Mouse (Mus musculus): ENCODE data around the gene Vmn1r229. TPM values are rescaled to one million over a fixed set of nuclear protein-coding genes. Genes with fewer than 3 reads are reported as not detected.

Vmn1r229 gene
- polyA plus RNA-seq (2014; fragmentation: Illumina TruSeq; extraction: RNeasy Lipid Tissue Mini Kit (QIAGEN cat#74804)), result not detected

DNA sequence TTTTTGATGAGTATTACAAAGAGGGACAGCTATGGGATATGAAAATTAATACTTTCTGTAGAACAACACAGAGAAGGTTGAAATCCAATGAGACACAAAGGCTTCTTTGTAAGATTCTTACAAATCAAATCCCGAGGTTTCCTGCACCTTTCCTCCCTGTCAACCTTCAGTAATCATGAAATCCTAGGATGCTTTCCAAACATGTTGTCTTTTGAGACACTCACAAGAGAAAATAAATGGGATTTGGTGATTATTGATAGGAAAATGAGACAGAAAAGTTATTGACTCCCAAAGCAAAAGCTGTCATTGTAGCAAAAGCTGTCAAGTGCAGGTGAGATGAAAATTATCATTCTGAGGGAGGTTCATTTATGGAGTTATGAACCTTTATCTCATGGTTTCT is at the start of gene Vmn1r229:
Vmn1r229 (plus strand) TSS at position 301 of the 400 bp plus-strand sequence.

DNA sequence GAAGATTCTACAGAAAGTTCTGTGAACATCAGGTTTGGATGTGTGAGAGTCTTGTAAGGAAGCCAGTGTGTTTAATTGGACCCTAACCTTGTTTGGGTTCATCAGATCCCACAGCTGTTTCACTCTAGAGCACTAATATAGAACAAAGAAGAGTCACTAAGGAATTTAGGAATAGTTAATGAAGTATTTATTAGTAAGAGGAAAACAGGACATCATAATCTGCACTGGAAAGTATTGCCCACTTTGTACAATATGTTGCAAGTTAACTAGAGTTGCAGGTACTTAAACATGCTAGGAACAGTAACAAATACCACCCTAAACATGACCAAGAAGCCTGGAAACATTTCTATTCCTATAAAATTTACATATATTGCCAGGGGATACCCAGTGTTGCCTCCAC is 25.3 kb upstream of the Vmn1r229 start, which contains the start of gene Vmn1r228:
Vmn1r228 (minus strand) TSS at position 101 of the 400 bp plus-strand sequence.

GRCm38 (mm10) chr17:20840144-20840543 is 28.8 kb downstream of the Vmn1r229 start, which contains the start of gene Vmn1r230:
Gene Vmn1r230 (plus strand): TSS chr17:20840444.

Other genes starting within 250 kb of the Vmn1r229 start
- gene Vmn2r109, start 246.8 kb upstream of the Vmn1r229 start, polyA plus RNA-seq (2014; fragmentation: Illumina TruSeq; extraction: RNeasy Lipid Tissue Mini Kit (QIAGEN cat#74804)), result not detected
- not detected for gene Vmn2r110, start 215.1 kb upstream of the Vmn1r229 start, polyA plus RNA-seq (2014; fragmentation: Illumina TruSeq; extraction: RNeasy Lipid Tissue Mini Kit (QIAGEN cat#74804))
- not detected for gene Fpr-rs3, start 186.7 kb upstream of the Vmn1r229 start, polyA plus RNA-seq (2014; fragmentation: Illumina TruSeq; extraction: RNeasy Lipid Tissue Mini Kit (QIAGEN cat#74804))
- gene Vmn1r226, start 128.7 kb upstream of the Vmn1r229 start, polyA plus RNA-seq (2014; fragmentation: Illumina TruSeq; extraction: RNeasy Lipid Tissue Mini Kit (QIAGEN cat#74804)), result not detected
- gene Vmn1r227, start 81.7 kb upstream of the Vmn1r229 start, polyA plus RNA-seq (2014; fragmentation: Illumina TruSeq; extraction: RNeasy Lipid Tissue Mini Kit (QIAGEN cat#74804)), result not detected
- not detected for gene Vmn1r228, start 25.4 kb upstream of the Vmn1r229 start, polyA plus RNA-seq (2014; fragmentation: Illumina TruSeq; extraction: RNeasy Lipid Tissue Mini Kit (QIAGEN cat#74804))
- gene Vmn1r230, start 28.9 kb downstream of the Vmn1r229 start, polyA plus RNA-seq (2014; fragmentation: Illumina TruSeq; extraction: RNeasy Lipid Tissue Mini Kit (QIAGEN cat#74804)), result not detected
- gene Vmn1r231, start 93.5 kb downstream of the Vmn1r229 start, polyA plus RNA-seq (2014; fragmentation: Illumina TruSeq; extraction: RNeasy Lipid Tissue Mini Kit (QIAGEN cat#74804)), result not detected
- not detected for gene Vmn1r232, start 108.2 kb downstream of the Vmn1r229 start, polyA plus RNA-seq (2014; fragmentation: Illumina TruSeq; extraction: RNeasy Lipid Tissue Mini Kit (QIAGEN cat#74804))
- 39.9 TPM for gene Ppp2r1a, start 133.8 kb downstream of the Vmn1r229 start, polyA plus RNA-seq (2014; fragmentation: Illumina TruSeq; extraction: RNeasy Lipid Tissue Mini Kit (QIAGEN cat#74804))
- gene Vmn1r233, start 184.9 kb downstream of the Vmn1r229 start, polyA plus RNA-seq (2014; fragmentation: Illumina TruSeq; extraction: RNeasy Lipid Tissue Mini Kit (QIAGEN cat#74804)), result not detected
- 58.7 TPM for gene Zfp160, start 197.3 kb downstream of the Vmn1r229 start, polyA plus RNA-seq (2014; fragmentation: Illumina TruSeq; extraction: RNeasy Lipid Tissue Mini Kit (QIAGEN cat#74804))

All from ovary, adult 10 weeks (tissue).